ENCODE assay signal across 8 mouse cellular contexts in genomic region chr17:33816612-33817011, GRCm38 (mm10). TPM values are rescaled to one million over a fixed set of nuclear protein-coding genes. Genes with fewer than 3 reads are reported as not detected.
DNase-seq lines count a peak whose midpoint lies in the region; ATAC-seq lines count a peak whose summit lies in the region.

No protein-coding gene starts in this region.

- no peak for ATAC-seq in megakaryocyte, adult 5-6 weeks (ENCODE audit: poor library complexity, severe bottlenecking)
- no peak for ATAC-seq in forebrain, embryonic 15.5 days (replicated peaks)
- ATAC-seq in liver, embryonic 12.5 days: no peak
- ATAC-seq in stomach, embryonic 15.5 days (ENCODE audit: insufficient read depth, low FRiP score, low read depth): no peak

- WGBS in forebrain, embryonic 15.5 days: 65% methylated on average over 5 of the region's 5 CpGs
- 76% methylated on average over 5 of the region's 5 CpGs for WGBS in liver, embryonic 12.5 days (ENCODE audit: insufficient replicate concordance)
- 57% methylated on average over 5 of the region's 5 CpGs for WGBS in stomach, embryonic 15.5 days

- H3K4me1 ChIP-seq in megakaryocyte, embryonic 14.5 days: peaks cover 67% of the 10 kb centered on the region
- peaks cover 29% of the 10 kb centered on the region for H3K4me1 ChIP-seq in forebrain, embryonic 15.5 days
- H3K4me1 ChIP-seq in liver, embryonic 12.5 days: peaks cover 35% of the 10 kb centered on the region
- peaks cover 10% of the 10 kb centered on the region; the same call in 1 of the 2 replicates for H3K4me1 ChIP-seq in stomach, embryonic 15.5 days

- peaks cover 3% of the 10 kb centered on the region for H3K27me3 ChIP-seq in megakaryocyte, embryonic 14.5 days (replicated peaks)
- no peaks in the 10 kb centered on the region for H3K27me3 ChIP-seq in forebrain, embryonic 15.5 days
- peaks cover 6% of the 10 kb centered on the region for H3K27me3 ChIP-seq in liver, embryonic 12.5 days (replicated peaks)
- no peaks in the 10 kb centered on the region for H3K27me3 ChIP-seq in stomach, embryonic 15.5 days (replicated peaks)

- peaks cover 34% of the 10 kb centered on the region for H3K36me3 ChIP-seq in megakaryocyte, embryonic 14.5 days (replicated peaks; ENCODE audit: low read length)
- peaks cover 26% of the 10 kb centered on the region for H3K36me3 ChIP-seq in forebrain, embryonic 15.5 days
- peaks cover 35% of the 10 kb centered on the region for H3K36me3 ChIP-seq in liver, embryonic 12.5 days
- H3K36me3 ChIP-seq in stomach, embryonic 15.5 days: peaks cover 22% of the 10 kb centered on the region

- no peak for DNase-seq in left cerebral cortex, adult 9 months (ENCODE audit: low spot score in 2 of 2)
- no peak for DNase-seq in frontal cortex, postnatal 14 days (ENCODE audit: low spot score in 2 of 2)
- DNase-seq in thymus, postnatal 25 days: no peak

- H3K9me3 ChIP-seq in megakaryocyte, embryonic 14.5 days: no peaks in the 10 kb centered on the region
- H3K9me3 ChIP-seq in forebrain, embryonic 15.5 days: no peaks in the 10 kb centered on the region
- H3K9me3 ChIP-seq in liver, embryonic 12.5 days (replicated peaks): no peaks in the 10 kb centered on the region
- H3K9me3 ChIP-seq in stomach, embryonic 15.5 days: no peaks in the 10 kb centered on the region

- H3K4me3 ChIP-seq in megakaryocyte, embryonic 14.5 days (replicated peaks): peak overlapping the region; percentile 96
- H3K4me3 ChIP-seq in forebrain, embryonic 15.5 days: peak overlapping the region; percentile 66
- peak overlapping the region; percentile 69 for H3K4me3 ChIP-seq in liver, embryonic 12.5 days
- no peak overlapping the region for H3K4me3 ChIP-seq in stomach, embryonic 15.5 days (replicated peaks)

- H3K4me2 ChIP-seq in forebrain, embryonic 15.5 days (replicated peaks): peak overlapping the region; percentile 83
- peak overlapping the region; percentile 98 for H3K4me2 ChIP-seq in liver, embryonic 12.5 days
- peak overlapping the region; percentile 96 for H3K4me2 ChIP-seq in stomach, embryonic 15.5 days

- H3K27ac ChIP-seq in forebrain, embryonic 15.5 days (replicated peaks): peak overlapping the region; percentile 92; the same call in 1 of the 2 replicates
- no peak overlapping the region for H3K27ac ChIP-seq in liver, embryonic 12.5 days
- H3K27ac ChIP-seq in stomach, embryonic 15.5 days: no peak overlapping the region

- H3K9ac ChIP-seq in forebrain, embryonic 15.5 days (replicated peaks): 0 out of 2 replicates have a peak overlapping the region, but pooled peaks have one; percentile 70
- H3K9ac ChIP-seq in liver, embryonic 12.5 days: peak overlapping the region; percentile 88
- H3K9ac ChIP-seq in stomach, embryonic 15.5 days: no peak overlapping the region

RNA-seq across cellular contexts. Expression of gene Kank3, which starts 6.3 kb away (rescaled TPM):
- polyA plus RNA-seq in megakaryocyte, embryonic 14.5 days (2012; ENCODE audit: insufficient read depth, low replicate concordance): 3.8 and 3.9 TPM in 2 replicates
- total RNA-seq in megakaryocyte, adult 5-6 weeks (2015): 12.3 and 16.2 TPM in 2 replicates
- 13.5 and 14.8 TPM in 2 replicates for total RNA-seq in megakaryocyte, adult 5-6 weeks (2017)
- polyA plus RNA-seq in forebrain, embryonic 15.5 days (2015; fragmentation: Nextera tagmentation; extraction: Ambion mirVana): 41.4 and 42.5 TPM in 2 replicates
- 12.6 and 13.2 TPM in 2 replicates for polyA plus RNA-seq in liver, embryonic 12.5 days (2016; fragmentation: Nextera tagmentation; extraction: Ambion mirVana)
- 31.4 and 31.5 TPM in 2 replicates for polyA plus RNA-seq in stomach, embryonic 15.5 days (2015; fragmentation: Nextera tagmentation; extraction: Ambion mirVana)

RNA-seq across cellular contexts. Expression of gene Rps28, which starts 7.8 kb away (rescaled TPM):
- 840 and 6,431 TPM in 2 replicates for polyA plus RNA-seq in megakaryocyte, embryonic 14.5 days (2012; ENCODE audit: insufficient read depth, low replicate concordance)
- total RNA-seq in megakaryocyte, adult 5-6 weeks (2015): 875 and 928 TPM in 2 replicates
- 2,242 and 2,459 TPM in 2 replicates for total RNA-seq in megakaryocyte, adult 5-6 weeks (2017)
- 612 and 676 TPM in 2 replicates for polyA plus RNA-seq in forebrain, embryonic 15.5 days (2015; fragmentation: Nextera tagmentation; extraction: Ambion mirVana)
- 689 and 715 TPM in 2 replicates for polyA plus RNA-seq in liver, embryonic 12.5 days (2016; fragmentation: Nextera tagmentation; extraction: Ambion mirVana)
- 888 and 917 TPM in 2 replicates for polyA plus RNA-seq in stomach, embryonic 15.5 days (2015; fragmentation: Nextera tagmentation; extraction: Ambion mirVana)

RNA-seq across cellular contexts. Expression of gene Ndufa7, which starts 7.8 kb away (rescaled TPM):
- polyA plus RNA-seq in megakaryocyte, embryonic 14.5 days (2012; ENCODE audit: insufficient read depth, low replicate concordance): 1,277 and 1,645 TPM in 2 replicates
- 150 and 160 TPM in 2 replicates for total RNA-seq in megakaryocyte, adult 5-6 weeks (2015)
- total RNA-seq in megakaryocyte, adult 5-6 weeks (2017): 110 and 139 TPM in 2 replicates
- polyA plus RNA-seq in forebrain, embryonic 15.5 days (2015; fragmentation: Nextera tagmentation; extraction: Ambion mirVana): 417 and 444 TPM in 2 replicates
- 296 and 311 TPM in 2 replicates for polyA plus RNA-seq in liver, embryonic 12.5 days (2016; fragmentation: Nextera tagmentation; extraction: Ambion mirVana)
- 459 and 493 TPM in 2 replicates for polyA plus RNA-seq in stomach, embryonic 15.5 days (2015; fragmentation: Nextera tagmentation; extraction: Ambion mirVana)

RNA-seq across cellular contexts. Expression of gene Cd320, which starts 26.3 kb away (rescaled TPM):
- 16.0 and 94.0 TPM in 2 replicates for polyA plus RNA-seq in megakaryocyte, embryonic 14.5 days (2012; ENCODE audit: insufficient read depth, low replicate concordance)
- total RNA-seq in megakaryocyte, adult 5-6 weeks (2015): 2.5 and 4.0 TPM in 2 replicates
- total RNA-seq in megakaryocyte, adult 5-6 weeks (2017): 0.85 and 1.5 TPM in 2 replicates
- polyA plus RNA-seq in forebrain, embryonic 15.5 days (2015; fragmentation: Nextera tagmentation; extraction: Ambion mirVana): 60.7 and 63.5 TPM in 2 replicates
- polyA plus RNA-seq in liver, embryonic 12.5 days (2016; fragmentation: Nextera tagmentation; extraction: Ambion mirVana): 22.2 and 24.1 TPM in 2 replicates
- 59.1 and 62.6 TPM in 2 replicates for polyA plus RNA-seq in stomach, embryonic 15.5 days (2015; fragmentation: Nextera tagmentation; extraction: Ambion mirVana)

RNA-seq across cellular contexts. Expression of gene Angptl4, which starts 35.0 kb away (rescaled TPM):
- polyA plus RNA-seq in megakaryocyte, embryonic 14.5 days (2012; ENCODE audit: insufficient read depth, low replicate concordance): 0.59 and 1.5 TPM in 2 replicates
- 0.59 and 0.80 TPM in 2 replicates for total RNA-seq in megakaryocyte, adult 5-6 weeks (2015)
- total RNA-seq in megakaryocyte, adult 5-6 weeks (2017): 0.33 and 0.73 TPM in 2 replicates
- polyA plus RNA-seq in forebrain, embryonic 15.5 days (2015; fragmentation: Nextera tagmentation; extraction: Ambion mirVana): 12.8 and 14.0 TPM in 2 replicates
- 17.3 and 21.0 TPM in 2 replicates for polyA plus RNA-seq in liver, embryonic 12.5 days (2016; fragmentation: Nextera tagmentation; extraction: Ambion mirVana)
- polyA plus RNA-seq in stomach, embryonic 15.5 days (2015; fragmentation: Nextera tagmentation; extraction: Ambion mirVana): 22.6 and 24.7 TPM in 2 replicates
